Mouse (Mus musculus): ENCODE results near the gene Prss44. TPM values are rescaled to one million over a fixed set of nuclear protein-coding genes. Genes with fewer than 3 reads are reported as not detected.

The Prss44 gene
- polyA plus RNA-seq, 1 experiment from 2014 or later: not detected

DNA sequence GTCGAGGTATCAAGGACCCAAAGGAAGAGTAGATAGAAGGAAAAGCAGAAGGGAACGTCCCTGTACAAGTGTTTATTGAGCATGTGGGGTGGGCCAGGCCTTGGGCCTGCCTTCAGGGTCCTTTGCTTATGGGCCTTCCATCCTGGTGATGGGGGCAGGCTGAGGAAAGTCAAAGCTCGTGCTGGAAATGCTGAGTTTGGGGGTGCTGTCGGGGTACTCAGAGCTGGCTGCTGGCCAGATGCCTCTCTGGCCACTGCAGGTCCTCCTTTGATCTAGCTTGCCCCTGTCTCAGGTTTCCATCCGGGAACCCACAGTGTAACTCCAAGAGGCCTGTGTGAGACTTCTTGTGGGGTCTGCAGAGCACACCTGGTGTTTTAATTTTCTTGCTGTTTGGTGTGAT, 44.7 kb downstream of the Prss44 start:
- Histone ChIP-seq H3K9ac (ENCODE audit: low read depth, low read length) (no peak overlapping the region), H3K4me2 (ENCODE audit: low read length) (no peak overlapping the region), H3K9me3 (replicated peaks; ENCODE audit: low read length) (no peaks in the 10 kb centered on the region), H3K4me3 (replicated peaks; ENCODE audit: low read depth, low read length) (no peak overlapping the region), H3K27ac (no peak overlapping the region), H3K27me3 (ENCODE audit: insufficient read depth, low read length) (no peaks in the 10 kb centered on the region), H3K36me3 (ENCODE audit: insufficient read depth, low read length) (no peaks in the 10 kb centered on the region), H3K4me1 (replicated peaks; ENCODE audit: insufficient read depth, low read length) (no peaks in the 10 kb centered on the region)
- DNase-seq (ENCODE audit: low spot score) (no peak), ATAC-seq (replicated peaks; ENCODE audit: low FRiP score, low read depth) (no peak)
- TF ChIP-seq CTCF (IDR thresholded peaks at IDR 0.05; ENCODE audit: low read depth): no peak
- 37% methylated on average over 5 of the region's 5 CpGs for WGBS

DNA sequence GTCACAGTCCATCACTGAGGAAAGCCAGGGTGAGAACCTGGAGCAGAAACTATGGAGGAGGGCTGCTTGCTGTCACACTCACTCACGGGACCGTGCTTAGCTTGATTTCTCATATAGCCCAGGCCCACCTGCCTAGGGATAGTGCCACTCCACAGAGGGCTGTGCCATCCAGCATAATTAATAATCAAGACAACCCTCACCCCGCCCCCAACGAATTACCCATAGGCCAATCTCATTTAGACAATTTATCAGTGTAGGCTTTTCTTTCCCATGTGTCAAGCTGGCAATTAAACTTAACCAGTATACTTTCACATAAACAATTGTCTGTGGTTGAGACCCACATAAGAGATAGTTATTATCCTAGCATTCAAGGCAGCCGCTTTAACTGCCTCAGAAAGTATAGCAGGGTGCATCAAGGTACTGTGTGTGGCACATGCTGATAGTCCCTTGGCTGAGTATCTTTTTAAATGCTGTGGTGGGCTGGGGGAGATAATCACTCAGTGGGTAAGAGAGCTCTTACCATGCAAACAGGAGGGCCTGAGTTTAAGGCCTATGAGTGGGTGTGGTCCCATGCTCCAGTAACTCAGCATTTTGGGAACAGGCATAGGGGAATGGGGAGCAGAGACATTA, 45.3 kb downstream of the Prss44 start:
- no peak for DNase-seq (ENCODE audit: low spot score)
- Histone ChIP-seq H3K27me3 (ENCODE audit: insufficient read depth, low read length) (no peaks in the 10 kb centered on the region), H3K27ac (no peak overlapping the region), H3K4me2 (ENCODE audit: low read length) (no peak overlapping the region), H3K4me3 (replicated peaks; ENCODE audit: low read depth, low read length) (no peak overlapping the region), H3K4me1 (replicated peaks; ENCODE audit: insufficient read depth, low read length) (no peaks in the 10 kb centered on the region), H3K9me3 (replicated peaks; ENCODE audit: low read length) (no peaks in the 10 kb centered on the region), H3K36me3 (ENCODE audit: insufficient read depth, low read length) (no peaks in the 10 kb centered on the region), H3K9ac (ENCODE audit: low read depth, low read length) (no peak overlapping the region)
- 77% methylated on average over 5 of the region's 5 CpGs for WGBS
- no peak for TF ChIP-seq CTCF (IDR thresholded peaks at IDR 0.05; ENCODE audit: low read depth)
- ATAC-seq (replicated peaks; ENCODE audit: low FRiP score, low read depth): no peak

DNA sequence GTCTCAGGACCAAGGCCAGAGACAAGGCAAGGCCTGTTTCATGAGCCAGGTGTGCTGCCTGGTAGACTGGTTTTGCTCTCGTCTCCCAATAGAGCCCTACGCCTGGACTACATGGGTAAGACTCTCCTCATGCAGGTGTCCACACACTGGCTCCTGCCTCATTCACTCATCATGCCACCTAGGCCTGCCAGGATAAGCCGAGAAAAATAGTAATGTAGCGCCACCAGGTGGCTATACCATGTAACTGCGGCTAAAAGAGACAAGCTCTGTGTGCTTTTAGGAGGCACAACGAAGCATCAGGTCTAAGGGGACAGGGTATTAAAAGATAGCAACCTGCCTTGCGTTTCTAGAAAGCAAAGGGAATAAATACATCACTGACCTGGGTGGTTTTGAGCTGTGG, 57.2 kb downstream of the Prss44 start:
- H3K4me2 ChIP-seq (ENCODE audit: low read length): no peak overlapping the region
- no peaks in the 10 kb centered on the region for H3K36me3 ChIP-seq (ENCODE audit: insufficient read depth, low read length)
- H3K4me3 ChIP-seq (replicated peaks; ENCODE audit: low read depth, low read length): no peak overlapping the region
- 0 out of 2 replicates have a peak, but pooled peaks cover 6% of the 10 kb centered on the region for H3K4me1 ChIP-seq (replicated peaks; ENCODE audit: insufficient read depth, low read length)
- 20% methylated on average over 7 of the region's 7 CpGs for WGBS
- no peaks in the 10 kb centered on the region for H3K9me3 ChIP-seq (replicated peaks; ENCODE audit: low read length)
- no peaks in the 10 kb centered on the region for H3K27me3 ChIP-seq (ENCODE audit: insufficient read depth, low read length)
- H3K27ac ChIP-seq: no peak overlapping the region
- H3K9ac ChIP-seq (ENCODE audit: low read depth, low read length): no peak overlapping the region
- ATAC-seq (replicated peaks; ENCODE audit: low FRiP score, low read depth) (no peak), DNase-seq (ENCODE audit: low spot score) (peak; percentile 59)
- TF ChIP-seq CTCF (IDR thresholded peaks at IDR 0.05; ENCODE audit: low read depth): peak; percentile 81

Other genes starting within 250 kb of the Prss44 start
- gene Nradd, start 189.5 kb upstream of the Prss44 start, polyA plus RNA-seq (2015; fragmentation: Nextera tagmentation; extraction: Ambion mirVana): 42.3 and 45.7 TPM in 2 replicates
- 2.9 and 3.9 TPM in 2 replicates for gene Nbeal2, start 159.8 kb upstream of the Prss44 start, polyA plus RNA-seq (2015; fragmentation: Nextera tagmentation; extraction: Ambion mirVana)
- 153 and 154 TPM in 2 replicates for gene Ccdc12, start 157.5 kb upstream of the Prss44 start, polyA plus RNA-seq (2015; fragmentation: Nextera tagmentation; extraction: Ambion mirVana)
- 1.1 and 1.5 TPM in 2 replicates for gene Myl3, start 72.1 kb upstream of the Prss44 start, polyA plus RNA-seq (2015; fragmentation: Nextera tagmentation; extraction: Ambion mirVana)
- 179 and 192 TPM in 2 replicates for gene Pth1r, start 66.8 kb upstream of the Prss44 start, polyA plus RNA-seq (2015; fragmentation: Nextera tagmentation; extraction: Ambion mirVana)
- gene Prss42, start 15.8 kb upstream of the Prss44 start, polyA plus RNA-seq (2015; fragmentation: Nextera tagmentation; extraction: Ambion mirVana): not detected in 2 replicates
- not detected in 2 replicates for gene Prss43, start 12.7 kb downstream of the Prss44 start, polyA plus RNA-seq (2015; fragmentation: Nextera tagmentation; extraction: Ambion mirVana)
- not detected in 2 replicates for gene Prss45, start 20.6 kb downstream of the Prss44 start, polyA plus RNA-seq (2015; fragmentation: Nextera tagmentation; extraction: Ambion mirVana)
- not detected in 2 replicates for gene Prss46, start 30.5 kb downstream of the Prss44 start, polyA plus RNA-seq (2015; fragmentation: Nextera tagmentation; extraction: Ambion mirVana)
- 0.27 and 0.33 TPM in 2 replicates for gene Prss50, start 44.0 kb downstream of the Prss44 start, polyA plus RNA-seq (2015; fragmentation: Nextera tagmentation; extraction: Ambion mirVana)
- 4.1 and 5.3 TPM in 2 replicates for gene Als2cl, start 65.9 kb downstream of the Prss44 start, polyA plus RNA-seq (2015; fragmentation: Nextera tagmentation; extraction: Ambion mirVana)
- gene Tmie, start 66.1 kb downstream of the Prss44 start, polyA plus RNA-seq (2015; fragmentation: Nextera tagmentation; extraction: Ambion mirVana): 2.3 and 2.9 TPM in 2 replicates
- gene Fam240a, start 102.9 kb downstream of the Prss44 start, polyA plus RNA-seq (2015; fragmentation: Nextera tagmentation; extraction: Ambion mirVana): not detected in 2 replicates
- gene Tdgf1, start 132.2 kb downstream of the Prss44 start, polyA plus RNA-seq (2015; fragmentation: Nextera tagmentation; extraction: Ambion mirVana): not detected in 2 replicates
- 0.33 and 0.51 TPM in 2 replicates for gene Lrrc2, start 137.6 kb downstream of the Prss44 start, polyA plus RNA-seq (2015; fragmentation: Nextera tagmentation; extraction: Ambion mirVana)
- 0.56 and 0.89 TPM in 2 replicates for gene Rtp3, start 176.6 kb downstream of the Prss44 start, polyA plus RNA-seq (2015; fragmentation: Nextera tagmentation; extraction: Ambion mirVana)
- 2.2 and 2.5 TPM in 2 replicates for gene Ltf, start 205.3 kb downstream of the Prss44 start, polyA plus RNA-seq (2015; fragmentation: Nextera tagmentation; extraction: Ambion mirVana)
- gene Ccrl2, start 243.5 kb downstream of the Prss44 start, polyA plus RNA-seq (2015; fragmentation: Nextera tagmentation; extraction: Ambion mirVana): 2.7 and 3.5 TPM in 2 replicates